Mouse (Mus musculus) cerebellum, adult 2 months (tissue): ENCODE measurements around the gene Scfd2.

ENCODE experiments used
- CTCF ChIP-seq: fragments of 200-500 bp; IDR thresholded peaks from 2 replicates; pipeline ENCODE4 v1.5.1; 2011; ENCODE audit warnings: low read depth, mild to moderate bottlenecking, control low read depth, low read length, moderate library complexity, borderline replicate concordance; ENCODE audit not compliant: insufficient read depth
- POLR2A ChIP-seq: fragments of 200-500 bp; IDR thresholded peaks from 2 replicates; pipeline ENCODE4 v1.6.1; 2011; ENCODE audit warnings: low read length, control low read depth, borderline replicate concordance; ENCODE audit not compliant: insufficient read depth

DNA sequence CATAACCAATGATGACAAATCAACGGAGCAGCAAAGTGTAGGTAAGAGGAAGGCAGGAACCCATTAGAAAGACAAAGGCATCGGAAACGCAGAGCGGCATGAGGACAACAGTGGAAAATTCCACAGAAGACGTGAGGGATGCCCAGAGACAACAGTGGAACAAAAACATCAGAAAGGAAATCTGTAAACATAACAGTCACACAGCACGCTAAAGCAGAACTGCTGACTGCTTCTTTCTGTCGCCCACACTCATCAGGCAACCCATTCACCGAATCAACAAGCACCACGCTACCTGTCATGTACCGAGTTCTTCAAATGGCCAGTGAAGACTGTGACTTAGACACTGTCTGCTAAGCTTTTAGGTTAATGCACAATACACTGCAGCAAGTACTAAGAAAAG lies 55.0 kb downstream of the Scfd2 start:
- TF ChIP-seq POLR2A, result no peak
- no peak for TF ChIP-seq CTCF
